Mouse (Mus musculus): ENCODE data around the gene Fyb.

GRCm38 (mm10) chr15:6593254-6593623 is 70.6 kb downstream of the Fyb start:
- TF ChIP-seq POLR2AphosphoS2 (IDR thresholded peaks at IDR 0.05; ENCODE audit: insufficient read length, low read depth): no peak
- no peak for TF ChIP-seq E2F4 (IDR thresholded peaks at IDR 0.05; ENCODE audit: insufficient read depth)
- TF ChIP-seq POLR2A (IDR thresholded peaks at IDR 0.05; ENCODE audit: insufficient read length, low read depth): no peak

Data from myocyte (in vitro differentiated cells).